Mouse (Mus musculus): Measurements from ENCODE around the gene Slu7. TPM values are rescaled to one million over a fixed set of nuclear protein-coding genes. Genes with fewer than 3 reads are reported as not detected.
A peak's percentile ranks its signal among the peaks of the same experiment; 100 is the strongest.

Gene Slu7
- polyA plus RNA-seq, 1 experiment, result 4.1 TPM

DNA sequence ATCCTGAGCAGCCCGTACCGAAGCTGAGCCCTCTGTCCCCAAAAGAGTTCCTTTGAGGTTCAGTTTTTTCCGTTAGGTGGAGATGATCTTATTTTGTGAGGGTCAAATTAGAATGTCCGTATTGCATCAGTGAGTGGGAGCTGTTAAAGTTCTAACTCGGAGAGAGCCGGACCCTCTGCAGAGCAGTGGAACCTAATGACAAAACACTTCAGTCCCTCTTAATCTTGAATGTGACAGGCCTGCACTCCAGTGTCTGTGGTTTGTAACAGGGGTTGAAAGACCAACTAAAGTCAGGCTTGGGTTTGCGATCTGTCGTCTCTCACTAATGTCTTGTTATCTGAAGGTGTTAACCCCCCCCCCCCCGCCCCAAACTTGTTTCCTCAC, 472 bp downstream of the Slu7 start:
- peaks cover 19% of the 10 kb centered on the region for H3K36me3 ChIP-seq (ENCODE audit: control insufficient read depth, insufficient read depth, low read length)
- TF ChIP-seq CTCF (IDR thresholded peaks at IDR 0.05; ENCODE audit: borderline replicate concordance, control insufficient read depth, extremely low read depth, insufficient read depth, low read length, poor library complexity), result no peak
- no peak for TF ChIP-seq POLR2A (IDR thresholded peaks at IDR 0.05; ENCODE audit: control insufficient read depth, extremely low read depth, insufficient read depth, low read length, poor library complexity)
- H3K27me3 ChIP-seq (ENCODE audit: control insufficient read depth, insufficient read depth, low read length), result no peaks in the 10 kb centered on the region
- WGBS, result 0% methylated on average over 9 of the region's 9 CpGs
- no peak for DNase-seq
- H3K27ac ChIP-seq (ENCODE audit: control insufficient read depth, insufficient read depth, low read length), result no peak overlapping the region
- H3K4me3 ChIP-seq (ENCODE audit: control insufficient read depth, insufficient read depth, low read length), result peak overlapping the region; percentile 71
- peaks cover 5% of the 10 kb centered on the region for H3K4me1 ChIP-seq (replicated peaks; ENCODE audit: control insufficient read depth, insufficient read depth, low read length)

DNA sequence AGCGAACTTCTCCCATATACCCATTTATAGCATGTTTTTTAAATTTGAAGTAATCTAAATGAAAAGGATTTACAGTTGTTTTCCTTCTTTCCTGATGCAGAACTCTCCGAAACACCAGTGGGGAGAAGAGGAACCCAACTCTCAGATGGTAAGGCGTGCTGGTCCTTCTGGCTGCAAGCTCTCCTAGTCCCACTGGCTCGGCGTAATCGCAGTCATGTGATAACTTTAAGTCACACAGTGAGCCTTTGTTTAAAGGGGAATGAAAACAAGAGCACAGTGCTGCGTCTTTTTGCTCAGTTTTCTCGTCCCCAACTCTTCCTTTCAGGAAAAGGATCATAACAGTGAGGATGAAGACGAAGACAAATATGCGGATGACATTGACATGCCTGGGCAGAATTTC, 7.6 kb downstream of the Slu7 start:
- Histone ChIP-seq H3K27ac (ENCODE audit: control insufficient read depth, insufficient read depth, low read length) (no peak overlapping the region), H3K36me3 (ENCODE audit: control insufficient read depth, insufficient read depth, low read length) (peaks cover 90% of the 10 kb centered on the region), H3K4me1 (replicated peaks; ENCODE audit: control insufficient read depth, insufficient read depth, low read length) (no peaks in the 10 kb centered on the region), H3K4me3 (ENCODE audit: control insufficient read depth, insufficient read depth, low read length) (no peak overlapping the region), H3K27me3 (ENCODE audit: control insufficient read depth, insufficient read depth, low read length) (no peaks in the 10 kb centered on the region)
- no peak for DNase-seq
- no peak for TF ChIP-seq POLR2A (IDR thresholded peaks at IDR 0.05; ENCODE audit: control insufficient read depth, extremely low read depth, insufficient read depth, low read length, poor library complexity)
- no peak for TF ChIP-seq CTCF (IDR thresholded peaks at IDR 0.05; ENCODE audit: borderline replicate concordance, control insufficient read depth, extremely low read depth, insufficient read depth, low read length, poor library complexity)
- 96% methylated on average over 10 of the region's 10 CpGs for WGBS

GRCm38 (mm10) chr11:43443183-43443582, 9.6 kb downstream of the Slu7 start:
- WGBS, result 97% methylated on average over 13 of the region's 13 CpGs
- Histone ChIP-seq H3K4me3 (ENCODE audit: control insufficient read depth, insufficient read depth, low read length) (no peak overlapping the region), H3K4me1 (replicated peaks; ENCODE audit: control insufficient read depth, insufficient read depth, low read length) (no peaks in the 10 kb centered on the region), H3K27ac (ENCODE audit: control insufficient read depth, insufficient read depth, low read length) (no peak overlapping the region), H3K36me3 (ENCODE audit: control insufficient read depth, insufficient read depth, low read length) (peaks cover 93% of the 10 kb centered on the region), H3K27me3 (ENCODE audit: control insufficient read depth, insufficient read depth, low read length) (no peaks in the 10 kb centered on the region)
- no peak for TF ChIP-seq CTCF (IDR thresholded peaks at IDR 0.05; ENCODE audit: borderline replicate concordance, control insufficient read depth, extremely low read depth, insufficient read depth, low read length, poor library complexity)
- no peak for TF ChIP-seq POLR2A (IDR thresholded peaks at IDR 0.05; ENCODE audit: control insufficient read depth, extremely low read depth, insufficient read depth, low read length, poor library complexity)
- no peak for DNase-seq

DNA sequence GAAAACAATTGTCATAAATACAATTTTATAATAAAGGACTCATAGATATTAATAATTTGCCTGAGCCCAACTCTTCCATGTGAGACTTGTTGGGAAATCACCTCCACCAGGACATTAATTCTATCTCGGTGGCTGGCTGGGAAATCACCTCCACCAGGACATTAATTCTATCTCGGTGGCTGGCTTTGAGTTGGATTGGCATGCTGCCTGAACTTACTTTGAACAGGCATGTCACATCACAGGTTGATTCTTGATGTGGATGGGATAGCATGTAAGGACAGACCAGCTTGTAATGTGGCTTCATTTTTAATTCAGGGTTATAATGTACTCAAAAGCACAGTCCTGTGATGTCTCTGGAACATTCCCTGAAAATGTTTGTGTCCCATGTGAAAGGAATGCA, 16.4 kb downstream of the Slu7 start:
- TF ChIP-seq CTCF (IDR thresholded peaks at IDR 0.05; ENCODE audit: borderline replicate concordance, control insufficient read depth, extremely low read depth, insufficient read depth, low read length, poor library complexity) (no peak), POLR2A (IDR thresholded peaks at IDR 0.05; ENCODE audit: control insufficient read depth, extremely low read depth, insufficient read depth, low read length, poor library complexity) (no peak)
- Histone ChIP-seq H3K27me3 (ENCODE audit: control insufficient read depth, insufficient read depth, low read length) (no peaks in the 10 kb centered on the region), H3K27ac (ENCODE audit: control insufficient read depth, insufficient read depth, low read length) (no peak overlapping the region), H3K4me1 (replicated peaks; ENCODE audit: control insufficient read depth, insufficient read depth, low read length) (no peaks in the 10 kb centered on the region), H3K36me3 (ENCODE audit: control insufficient read depth, insufficient read depth, low read length) (peaks cover 26% of the 10 kb centered on the region), H3K4me3 (ENCODE audit: control insufficient read depth, insufficient read depth, low read length) (no peak overlapping the region)
- no peak for DNase-seq
- WGBS, result 96% methylated on average over 2 of the region's 2 CpGs

DNA sequence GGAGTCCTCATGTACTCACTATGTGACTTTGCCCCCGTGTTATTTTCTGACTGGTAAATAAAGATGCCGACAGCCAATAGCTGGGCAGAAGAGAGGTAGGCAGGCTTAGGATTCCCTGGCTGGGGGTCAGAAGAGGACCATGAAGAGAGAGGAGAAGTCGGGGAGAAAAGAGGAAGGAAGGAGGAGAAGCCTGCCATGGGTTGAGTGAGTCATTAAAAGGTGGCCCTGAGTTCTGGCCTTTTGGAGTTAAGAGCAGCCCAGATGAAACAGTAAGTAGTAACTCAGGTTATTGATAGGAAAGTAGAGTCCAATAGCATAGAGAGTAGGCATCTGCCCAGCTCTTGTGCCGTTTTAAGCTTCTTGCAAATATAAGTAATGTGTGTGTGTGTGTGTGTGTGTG, 17.8 kb downstream of the Slu7 start:
- WGBS, result 32% methylated on average over 4 of the region's 4 CpGs
- no peak for TF ChIP-seq POLR2A (IDR thresholded peaks at IDR 0.05; ENCODE audit: control insufficient read depth, extremely low read depth, insufficient read depth, low read length, poor library complexity)
- TF ChIP-seq CTCF (IDR thresholded peaks at IDR 0.05; ENCODE audit: borderline replicate concordance, control insufficient read depth, extremely low read depth, insufficient read depth, low read length, poor library complexity), result no peak

DNA sequence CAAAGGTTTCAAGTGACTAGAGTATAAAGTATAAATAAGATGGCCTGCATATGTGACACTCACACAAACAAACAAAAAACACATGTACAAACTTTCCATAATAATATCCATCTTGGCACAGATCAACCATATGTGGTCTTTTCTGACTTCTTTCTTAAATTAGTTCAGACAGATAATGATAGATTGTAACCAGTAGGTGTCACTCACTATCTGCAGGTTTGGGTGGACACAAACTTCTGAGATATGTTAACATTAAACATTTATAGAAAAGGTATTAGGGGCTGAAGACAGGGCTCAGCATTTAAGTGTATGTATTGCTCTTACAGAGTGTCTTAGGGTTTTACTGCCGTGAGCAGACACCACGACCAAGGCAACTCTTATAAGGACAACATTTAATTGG, 18.7 kb downstream of the Slu7 start:
- Histone ChIP-seq H3K4me3 (ENCODE audit: control insufficient read depth, insufficient read depth, low read length) (no peak overlapping the region), H3K27me3 (ENCODE audit: control insufficient read depth, insufficient read depth, low read length) (no peaks in the 10 kb centered on the region), H3K27ac (ENCODE audit: control insufficient read depth, insufficient read depth, low read length) (no peak overlapping the region), H3K4me1 (replicated peaks; ENCODE audit: control insufficient read depth, insufficient read depth, low read length) (no peaks in the 10 kb centered on the region), H3K36me3 (ENCODE audit: control insufficient read depth, insufficient read depth, low read length) (peaks cover 4% of the 10 kb centered on the region)
- no peak for DNase-seq
- no peak for TF ChIP-seq CTCF (IDR thresholded peaks at IDR 0.05; ENCODE audit: borderline replicate concordance, control insufficient read depth, extremely low read depth, insufficient read depth, low read length, poor library complexity)
- TF ChIP-seq POLR2A (IDR thresholded peaks at IDR 0.05; ENCODE audit: control insufficient read depth, extremely low read depth, insufficient read depth, low read length, poor library complexity), result no peak
- WGBS, result 88% methylated on average over 2 of the region's 2 CpGs

More for the DNA sequence above, 17.8 kb downstream of the Slu7 start:
- H3K36me3 ChIP-seq (ENCODE audit: control insufficient read depth, insufficient read depth, low read length), result peaks cover 12% of the 10 kb centered on the region
- no peaks in the 10 kb centered on the region for H3K27me3 ChIP-seq (ENCODE audit: control insufficient read depth, insufficient read depth, low read length)
- no peaks in the 10 kb centered on the region for H3K4me1 ChIP-seq (replicated peaks; ENCODE audit: control insufficient read depth, insufficient read depth, low read length)
- no peak overlapping the region for H3K4me3 ChIP-seq (ENCODE audit: control insufficient read depth, insufficient read depth, low read length)
- no peak for DNase-seq
- H3K27ac ChIP-seq (ENCODE audit: control insufficient read depth, insufficient read depth, low read length), result no peak overlapping the region

GRCm38 (mm10) chr11:43463204-43463603, 29.7 kb downstream of the Slu7 start:
- no peak for TF ChIP-seq CTCF (IDR thresholded peaks at IDR 0.05; ENCODE audit: borderline replicate concordance, control insufficient read depth, extremely low read depth, insufficient read depth, low read length, poor library complexity)
- TF ChIP-seq POLR2A (IDR thresholded peaks at IDR 0.05; ENCODE audit: control insufficient read depth, extremely low read depth, insufficient read depth, low read length, poor library complexity), result no peak
- WGBS, result 96% methylated on average over 25 of the region's 25 CpGs
- DNase-seq, result no peak
- Histone ChIP-seq H3K36me3 (ENCODE audit: control insufficient read depth, insufficient read depth, low read length) (no peaks in the 10 kb centered on the region), H3K4me1 (replicated peaks; ENCODE audit: control insufficient read depth, insufficient read depth, low read length) (no peaks in the 10 kb centered on the region), H3K4me3 (ENCODE audit: control insufficient read depth, insufficient read depth, low read length) (no peak overlapping the region), H3K27ac (ENCODE audit: control insufficient read depth, insufficient read depth, low read length) (no peak overlapping the region), H3K27me3 (ENCODE audit: control insufficient read depth, insufficient read depth, low read length) (no peaks in the 10 kb centered on the region)
